Mouse (Mus musculus) stomach, adult 2 months (tissue): ENCODE data around the gene Nkx2-1. TPM values are rescaled to one million over a fixed set of nuclear protein-coding genes. Genes with fewer than 3 reads are reported as not detected.

Experiments used
- polyA plus RNA-seq: library from polyadenylated mRNA; depleted of rRNA; stranded (reverse); fragments of >200 nt; gene quantifications from 2 replicates; pipeline ENCODE4 v1.2.3, GENCODE M21; 2012; rRNA removed

The Nkx2-1 gene
- polyA plus RNA-seq = not detected in 2 replicates

GRCm38 (mm10) chr12:56536884-56537265, at the start of gene Nkx2-1:
Gene Nkx2-1, minus strand, starts transcription at chr12:56536908.

Other genes with a start within 250 kb of the Nkx2-1 start
- 1.2 and 1.4 TPM in 2 replicates for gene Mbip, start 191.0 kb downstream of the Nkx2-1 start, polyA plus RNA-seq
- gene Nkx2-9, start 76.4 kb upstream of the Nkx2-1 start, polyA plus RNA-seq = 0.16 and 0.69 TPM in 2 replicates
- gene Pax9, start 154.9 kb upstream of the Nkx2-1 start, polyA plus RNA-seq = 2.8 and 4.0 TPM in 2 replicates